Mouse (Mus musculus): ENCODE data around the gene Gm44511.
"Not testable (repeated sequence)": the region's sequence is repeated elsewhere in the genome, so short reads cannot be mapped to it uniquely, and the experiment has no call there.

The Gm44511 gene

DNA sequence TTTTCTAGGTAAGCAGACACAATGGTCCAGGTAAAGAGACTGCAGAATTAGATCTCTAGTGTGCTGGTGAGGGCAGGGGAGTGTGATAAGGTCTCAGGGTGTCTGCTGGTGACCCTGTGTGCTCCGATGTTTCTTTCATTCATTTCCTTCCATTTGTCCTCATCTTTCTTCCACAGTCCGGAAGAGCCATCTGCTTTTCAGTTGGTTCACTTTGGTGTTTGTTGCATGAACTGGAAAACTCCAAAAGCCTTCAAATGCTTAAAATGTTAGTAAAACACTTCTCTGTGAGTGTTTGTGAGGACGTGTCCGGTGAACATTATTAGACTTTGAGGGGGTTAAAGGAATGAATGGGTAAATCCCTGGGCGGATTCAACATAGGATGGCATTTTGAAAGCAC is 65.0 kb downstream of the Gm44511 start:
- DNase-seq (ENCODE audit: low spot score in 2 of 2) = no peak

- DNase-seq (ENCODE audit: low spot score in 2 of 2) = peak; percentile 91 to 95
Measured at GRCm38 (mm10) chr6:128760416-128761143, 65.5 kb downstream of the Gm44511 start.

- DNase-seq (ENCODE audit: low spot score in 2 of 2) = peak; percentile 98
Measured at GRCm38 (mm10) chr6:128760016-128760415, 66.1 kb downstream of the Gm44511 start.

- no peak for DNase-seq (ENCODE audit: low spot score in 2 of 2)
Measured at GRCm38 (mm10) chr6:128759221-128759950, 66.7 kb downstream of the Gm44511 start.

DNA sequence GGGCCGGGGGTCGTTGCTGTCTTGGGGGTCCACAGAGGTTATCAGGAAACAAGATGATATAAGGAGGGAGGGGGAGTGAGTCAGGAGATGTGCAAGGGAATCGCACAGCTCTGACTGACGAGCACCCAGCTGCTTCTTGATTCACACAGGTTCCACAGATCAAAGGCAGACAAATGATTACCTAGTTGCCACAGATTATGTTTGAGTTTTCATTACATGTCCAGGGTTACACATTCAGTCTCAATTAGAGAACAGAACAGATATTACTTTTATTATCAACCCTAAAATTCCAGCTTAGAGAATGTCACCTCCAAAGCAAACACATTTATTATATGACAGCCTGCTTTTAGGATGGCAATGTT is 70.7 kb downstream of the Gm44511 start:
- not testable (repeated sequence) for DNase-seq (ENCODE audit: low spot score in 2 of 2)

GRCm38 (mm10) chr6:128754748-128755401 is 71.2 kb downstream of the Gm44511 start:
- DNase-seq (ENCODE audit: low spot score in 2 of 2) = not testable (repeated sequence)

DNA sequence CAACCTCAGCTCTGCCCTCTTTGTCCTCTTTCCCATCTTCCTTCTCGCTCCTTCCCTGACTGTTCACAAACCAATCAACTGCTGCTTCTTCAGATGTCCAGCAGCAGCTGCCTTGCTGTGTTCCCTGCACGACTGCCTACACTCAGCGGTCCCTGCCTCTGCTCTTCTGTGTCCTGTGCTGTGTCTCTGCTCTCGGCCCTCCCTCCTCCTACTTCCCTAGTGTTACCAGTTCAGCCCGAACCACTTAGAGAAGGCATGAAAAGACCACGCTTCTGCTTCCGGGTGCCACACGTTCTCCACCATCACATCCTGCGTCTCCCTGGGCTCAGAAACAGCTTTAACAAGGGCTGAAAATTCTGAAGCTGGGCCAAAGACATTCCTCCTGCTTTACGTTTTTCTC is 71.8 kb downstream of the Gm44511 start:
- DNase-seq (ENCODE audit: low spot score in 2 of 2) = peak in 1 of 2 experiments; percentile 29

DNA sequence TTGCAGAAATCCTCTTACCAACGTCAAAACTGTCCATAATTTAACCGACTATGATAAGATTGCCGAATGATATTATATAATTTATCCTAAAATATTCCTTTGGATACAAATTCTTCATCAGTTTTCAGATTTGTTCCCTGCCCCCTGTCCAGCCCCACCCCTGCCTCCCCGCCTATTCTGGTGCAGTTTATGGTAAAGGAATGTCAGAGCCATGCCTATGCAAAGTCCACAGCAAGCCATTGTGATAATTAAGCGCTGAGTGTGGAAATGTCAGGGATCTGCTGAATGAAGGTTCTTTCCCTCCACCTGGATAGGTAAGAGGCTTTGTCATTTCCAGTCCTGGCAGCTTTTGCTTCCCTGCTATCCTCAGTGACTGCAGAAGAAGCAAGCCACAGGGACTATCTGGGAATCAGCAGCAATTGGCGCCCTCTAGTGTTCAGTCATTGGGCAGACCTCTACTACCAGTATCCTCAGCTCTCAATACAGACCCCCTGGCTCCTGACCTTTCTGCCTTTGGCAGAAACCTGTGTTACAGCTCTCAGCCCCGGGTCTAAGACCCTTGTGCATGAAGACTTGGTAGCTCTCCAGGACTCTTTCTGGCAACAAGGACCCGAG is 72.4 kb downstream of the Gm44511 start:
- DNase-seq (ENCODE audit: low spot score in 2 of 2) = peak; percentile 82 to 93

- not testable (repeated sequence) for DNase-seq (ENCODE audit: low spot score in 2 of 2)
Measured at GRCm38 (mm10) chr6:128747006-128747405, 79.1 kb downstream of the Gm44511 start.

DNA sequence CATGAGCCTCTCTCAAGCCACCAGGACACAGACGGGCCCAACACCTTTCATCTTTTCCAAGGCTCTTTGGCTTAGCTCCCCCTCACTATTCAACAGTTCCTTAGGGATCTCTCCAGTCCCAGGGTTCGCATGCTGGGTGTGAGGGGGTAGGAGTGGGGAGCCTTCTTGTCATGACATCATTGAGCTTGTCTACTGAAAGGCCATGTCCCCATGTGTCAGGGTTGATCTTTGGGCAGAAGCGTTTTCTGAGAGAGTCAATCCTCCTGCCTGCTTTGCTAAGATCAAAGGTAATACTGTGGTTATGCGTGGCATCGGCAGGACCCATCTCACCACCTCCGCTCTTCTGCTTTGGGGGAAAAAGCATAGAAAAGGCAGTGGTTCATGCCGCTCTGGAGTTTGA is 88.7 kb downstream of the Gm44511 start:
- no peak for DNase-seq (ENCODE audit: low spot score in 2 of 2)

- DNase-seq (ENCODE audit: low spot score in 2 of 2) = no peak
Measured at GRCm38 (mm10) chr6:128736100-128736499, 90.0 kb downstream of the Gm44511 start.

DNA sequence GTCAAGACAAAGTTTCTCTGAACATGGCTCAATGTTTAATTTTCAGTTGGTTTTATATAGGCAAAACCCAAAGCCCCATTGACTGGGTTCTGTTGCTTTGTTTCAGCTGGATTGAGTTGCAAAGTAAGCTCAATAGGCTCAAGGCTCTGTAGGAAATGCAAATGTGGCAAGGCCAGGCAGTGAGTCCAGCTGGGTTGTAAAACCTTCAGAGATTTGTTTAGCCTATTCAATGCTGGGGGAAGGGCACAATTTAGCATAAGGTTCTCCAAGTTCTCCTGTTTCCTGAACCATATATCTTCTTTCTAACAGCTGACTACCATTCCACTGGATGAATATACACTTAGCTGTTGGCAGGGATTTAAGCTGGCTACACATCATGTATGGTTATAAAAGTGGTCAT is 91.2 kb downstream of the Gm44511 start:
- DNase-seq (ENCODE audit: low spot score in 2 of 2) = no peak

DNA sequence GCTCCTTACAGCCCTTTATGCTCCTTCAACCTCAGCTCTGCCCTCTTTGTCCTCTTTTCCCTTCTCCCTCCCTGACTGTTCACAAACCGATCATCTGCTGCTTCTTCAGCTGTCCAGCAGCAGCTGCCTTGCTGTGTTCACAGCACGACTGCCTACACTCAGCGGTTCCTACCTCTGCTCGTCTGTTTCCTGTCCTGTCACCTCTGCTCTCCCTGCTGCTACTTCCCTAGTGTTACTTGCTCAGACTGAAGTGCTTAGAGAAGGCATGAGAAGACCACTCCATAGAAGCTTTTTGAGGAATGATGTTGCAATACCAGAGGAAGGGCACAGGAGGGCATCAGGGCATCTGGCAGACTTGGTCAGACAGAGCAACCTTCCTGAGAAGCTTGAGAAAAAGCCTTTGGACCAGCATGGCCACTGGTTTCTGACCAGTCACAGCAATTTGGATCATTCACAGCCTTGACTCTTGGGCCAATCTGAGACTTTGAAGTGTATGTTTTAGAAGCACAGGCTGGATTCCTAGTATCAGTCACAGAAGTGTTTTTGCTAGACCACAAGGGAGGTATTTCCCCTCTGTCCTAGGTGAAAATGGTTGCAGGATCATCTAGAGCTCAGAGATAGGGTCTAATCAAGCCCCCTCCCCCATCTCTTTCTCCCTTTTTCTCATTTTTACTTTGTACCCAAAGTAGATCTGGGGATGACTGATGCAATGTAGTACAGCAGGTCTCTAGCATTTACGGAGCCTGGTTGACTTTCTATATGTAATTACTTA is 92.0 kb downstream of the Gm44511 start:
- no peak for DNase-seq (ENCODE audit: low spot score in 2 of 2)

DNA sequence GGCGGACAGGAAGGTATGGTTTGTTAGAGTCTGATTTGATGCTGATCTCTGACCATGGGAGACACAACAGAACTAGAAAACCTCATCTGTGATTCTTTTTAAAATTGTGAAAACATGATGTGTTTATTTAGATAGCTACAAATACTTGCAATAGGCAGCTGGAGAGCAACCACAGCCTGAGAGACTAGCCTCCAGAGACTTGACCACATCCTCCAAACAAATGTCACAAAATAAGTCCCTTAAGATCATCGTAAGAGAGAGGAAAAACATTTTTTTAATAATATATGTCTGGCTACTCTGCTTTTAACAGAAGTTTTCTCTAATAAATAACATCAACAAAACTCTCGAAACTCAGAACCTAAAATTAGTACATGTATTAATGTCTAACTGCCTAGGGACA is 94.1 kb downstream of the Gm44511 start:
- DNase-seq (ENCODE audit: low spot score in 2 of 2) = no peak

All from frontal cortex, postnatal 36 days (tissue).